Mouse (Mus musculus) T-helper 17 cell (primary cell): ENCODE results near the gene Myo15b.
"Not testable (repeated sequence)": the region's sequence is repeated elsewhere in the genome, so short reads cannot be mapped to it uniquely, and the experiment has no call there.

Source experiments
- in situ Hi-C, 2 experiments: fragments of 300-600 bp; cut with MboI, MseI; formaldehyde crosslinking; loops; 1 replicate in 1 of 2; 2 replicates in 1 of 2; pipeline ENCODE4 v1.15.1; 2025; ENCODE audit warnings: high pct_unique_total_duplicates in 2 of 2

The Myo15b gene

GRCm38 (mm10) chr11:115830550-115831325 lies 27.5 kb upstream of the Myo15b start:
- in situ Hi-C loops = loop anchor here in 1 of 2 experiments (10.0 kb wide), 1 partner anchor 1546 kb away; no protein-coding TSS in a partner anchor

GRCm38 (mm10) chr11:115831518-115831917 lies 26.7 kb upstream of the Myo15b start:
- in situ Hi-C loops = loop anchor here in 1 of 2 experiments (10.0 kb wide), 1 partner anchor 1547 kb away; no protein-coding TSS in a partner anchor

GRCm38 (mm10) chr11:115832064-115832463 lies 26.1 kb upstream of the Myo15b start:
- in situ Hi-C loops = loop anchor here in 1 of 2 experiments (10.0 kb wide), 1 partner anchor 1547 kb away; no protein-coding TSS in a partner anchor

- in situ Hi-C loops = loop anchor here in 1 of 2 experiments (10.0 kb wide), 1 partner anchor 1548 kb away; no protein-coding TSS in a partner anchor
These were observed 25.7 kb upstream of the Myo15b start for GRCm38 (mm10) chr11:115832523-115832922.

GRCm38 (mm10) chr11:115833021-115833513 lies 25.1 kb upstream of the Myo15b start:
- in situ Hi-C loops = loop anchor here in 1 of 2 experiments (10.0 kb wide), 1 partner anchor 1548 kb away; no protein-coding TSS in a partner anchor

- in situ Hi-C loops = loop anchor here in 1 of 2 experiments (10.0 kb wide), 1 partner anchor 1549 kb away; no protein-coding TSS in a partner anchor
These were observed 24.2 kb upstream of the Myo15b start for GRCm38 (mm10) chr11:115834033-115834432.

GRCm38 (mm10) chr11:115836656-115837395 lies 21.4 kb upstream of the Myo15b start:
- in situ Hi-C loops = loop anchor here in 1 of 2 experiments (10.0 kb wide), 1 partner anchor 1552 kb away; no protein-coding TSS in a partner anchor

GRCm38 (mm10) chr11:115837606-115838345 lies 20.4 kb upstream of the Myo15b start:
- in situ Hi-C loops = loop anchor here in 1 of 2 experiments (10.0 kb wide), 1 partner anchor 1553 kb away; no protein-coding TSS in a partner anchor

GRCm38 (mm10) chr11:115838895-115839311 lies 19.3 kb upstream of the Myo15b start:
- in situ Hi-C loops = loop anchor here in 1 of 2 experiments (10.0 kb wide), 1 partner anchor 1554 kb away; no protein-coding TSS in a partner anchor

GRCm38 (mm10) chr11:115839732-115840131 lies 18.5 kb upstream of the Myo15b start:
- in situ Hi-C loops = loop anchor here in 1 of 2 experiments (10.0 kb wide), 1 partner anchor 1555 kb away; no protein-coding TSS in a partner anchor

GRCm38 (mm10) chr11:115841044-115841443 lies 17.2 kb upstream of the Myo15b start:
- in situ Hi-C loops = no loop called here

- in situ Hi-C loops = no loop called here
These were observed 16.1 kb upstream of the Myo15b start for GRCm38 (mm10) chr11:115841961-115842550.

GRCm38 (mm10) chr11:115843141-115843890 lies 14.9 kb upstream of the Myo15b start:
- in situ Hi-C loops = no loop called here

- in situ Hi-C loops = no loop called here
These were observed 14.3 kb upstream of the Myo15b start for GRCm38 (mm10) chr11:115843891-115844239.

GRCm38 (mm10) chr11:115844240-115844639 lies 14.0 kb upstream of the Myo15b start:
- in situ Hi-C loops = no loop called here

GRCm38 (mm10) chr11:115845819-115846218 lies 12.4 kb upstream of the Myo15b start:
- in situ Hi-C loops = no loop called here

GRCm38 (mm10) chr11:115854674-115855073 lies 3.5 kb upstream of the Myo15b start:
- in situ Hi-C loops = loop anchor here in 1 of 2 experiments (5.0 kb wide), 1 partner anchor 67 kb away; no protein-coding TSS in a partner anchor

- in situ Hi-C loops = not testable (repeated sequence)
These were observed 1.1 kb upstream of the Myo15b start for GRCm38 (mm10) chr11:115857146-115857545.

- in situ Hi-C loops = no loop called here
These were observed 270 bp upstream of the Myo15b start for GRCm38 (mm10) chr11:115857936-115858335.
